Mouse (Mus musculus) liver, adult 2 months (tissue): ENCODE measurements at regions not wholly inside any gene's neighbourhood (a gene's known extent, or its start where the extent isn't known, plus 50 kb on each side); places are given as distances from the start of the nearest gene placed in this dataset.

Experiments
- CTCF ChIP-seq: fragments of 200-500 bp; IDR thresholded peaks from 2 replicates; pipeline ENCODE4 v1.5.1; 2011; ENCODE audit warnings: low read depth, low read length, control low read depth
- POLR2A ChIP-seq: fragments of 200-500 bp; IDR thresholded peaks from 2 replicates; pipeline ENCODE4 v1.6.1; 2011; ENCODE audit warnings: low read length, control low read depth; ENCODE audit not compliant: insufficient read depth; ENCODE audit errors: extremely low read depth

DNA sequence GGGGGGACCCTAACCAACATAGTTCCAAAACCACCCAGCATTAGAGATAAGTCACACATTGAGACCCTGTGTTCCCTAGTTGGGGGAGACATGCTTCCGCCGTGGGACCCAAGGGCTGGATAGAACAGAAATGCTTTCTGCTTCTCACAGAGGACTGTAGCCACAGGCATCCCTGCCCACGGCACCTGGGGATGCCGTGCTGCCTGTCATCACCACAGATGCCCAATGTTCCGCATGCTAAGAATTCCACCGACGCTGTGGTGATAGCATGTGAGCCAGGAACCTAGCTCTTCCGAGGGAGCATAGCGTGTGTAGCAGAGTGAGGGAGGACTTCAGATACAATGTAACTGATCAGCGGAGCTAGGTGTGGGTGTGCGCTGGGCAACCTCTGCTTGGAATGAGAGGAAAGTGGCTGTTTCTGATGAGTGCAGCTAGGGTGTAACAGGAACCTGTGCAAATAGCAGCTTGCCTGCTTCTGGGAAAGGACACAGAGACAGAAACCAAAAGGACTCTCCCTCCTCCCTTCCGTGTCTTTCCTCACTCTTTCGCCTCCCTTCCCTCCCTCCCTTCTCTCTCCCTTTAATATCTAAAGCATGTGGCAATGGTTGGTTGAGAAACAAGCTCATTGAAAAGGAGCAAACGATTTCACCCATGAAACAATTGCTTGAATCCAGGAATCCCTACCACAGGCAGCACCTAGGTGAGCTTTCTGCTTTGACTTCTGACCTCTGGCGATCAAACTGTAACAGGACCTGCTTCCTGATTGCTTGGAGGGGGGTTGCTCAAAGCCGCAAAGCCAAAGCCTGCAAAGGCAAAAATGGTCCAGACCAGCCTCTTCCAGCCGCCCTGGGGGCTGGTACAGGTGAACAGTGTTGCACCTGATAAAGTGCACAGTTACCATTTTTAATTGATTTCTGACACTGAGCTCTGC is 102.3 kb downstream of the Gm26897 start:
- TF ChIP-seq CTCF (no peak), POLR2A (no peak)
